Mouse (Mus musculus) kidney, adult 2 months (tissue): ENCODE measurements around the gene Alg14. TPM values are rescaled to one million over a fixed set of nuclear protein-coding genes. Genes with fewer than 3 reads are reported as not detected.

Experiments used
- DNase-seq: peaks from one replicate; pipeline ENCODE4 v3.0.0; 2021
- H3K27ac ChIP-seq: fragments of 200-500 bp; 2 replicates; pipeline ENCODE4 v1.5.1; 2012; ENCODE audit warnings: low read depth, low read length, control low read depth, inconsistent platforms; ENCODE audit not compliant: insufficient read depth
- H3K27me3 ChIP-seq: fragments of 200-500 bp; replicated peaks from 2 replicates; pipeline ENCODE4 v1.6.1; 2012; ENCODE audit warnings: mild to moderate bottlenecking, moderate library complexity, low read length, inconsistent platforms; ENCODE audit not compliant: control insufficient read depth, insufficient read depth
- H3K36me3 ChIP-seq: fragments of 200-500 bp; 2 replicates; pipeline ENCODE4 v1.6.1; 2012; ENCODE audit warnings: mild to moderate bottlenecking, moderate library complexity, low read length, inconsistent platforms; ENCODE audit not compliant: control insufficient read depth, insufficient read depth
- H3K4me1 ChIP-seq: fragments of 200-500 bp; 2 replicates; pipeline ENCODE4 v1.6.1; 2011; ENCODE audit warnings: low read length; ENCODE audit not compliant: control insufficient read depth, insufficient read depth
- H3K4me3 ChIP-seq: fragments of 200-500 bp; 2 replicates; pipeline ENCODE4 v1.5.1; 2011; ENCODE audit warnings: mild to moderate bottlenecking, low read depth, low read length, control low read depth; ENCODE audit not compliant: insufficient read depth
- CTCF ChIP-seq: fragments of 200-500 bp; conservative IDR thresholded peaks from 2 replicates; pipeline ENCODE4 v1.5.1; 2011; ENCODE audit warnings: low read depth, mild to moderate bottlenecking, control low read depth, low read length, moderate library complexity, mixed read lengths; ENCODE audit not compliant: insufficient read depth, insufficient read length
- POLR2A ChIP-seq: fragments of 200-500 bp; IDR thresholded peaks from one replicate; pipeline ENCODE4 v1.6.1; 2011; ENCODE audit warnings: low read depth, low read length, control low read depth
- WGBS: fragments of 180-500 bp; shearing (Covaris S2); methylation state at CpG from one replicate; pipeline ENCODE4 v1.1.7; 2018; 5-methylcytosine and 5-hydroxymethylcytosine counted together
- polyA plus RNA-seq: library from polyadenylated mRNA; depleted of rRNA; stranded (reverse); fragments of >200 nt; gene quantifications from 2 replicates; pipeline ENCODE4 v1.2.3, GENCODE M21; 2012

Gene Alg14
- polyA plus RNA-seq, 1 experiment: 22.9 TPM

DNA sequence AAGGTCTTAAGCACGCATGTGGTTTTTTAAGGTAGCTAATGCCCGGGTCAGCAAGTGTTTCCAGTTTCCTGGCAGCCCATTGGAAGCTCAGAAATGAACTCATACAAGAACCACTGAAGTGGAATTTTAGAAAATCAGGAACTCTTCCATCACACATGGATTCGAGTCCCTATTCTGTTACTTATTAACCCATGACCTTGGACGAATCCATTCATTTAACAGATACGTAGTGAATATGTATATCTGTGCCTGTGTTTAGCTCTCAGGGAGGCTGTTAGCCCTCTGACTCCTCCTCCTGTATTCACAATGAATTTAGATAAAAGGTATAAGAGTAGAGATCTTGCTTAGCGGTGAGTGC lies 54.0 kb downstream of the Alg14 start:
- TF ChIP-seq POLR2A (no peak), CTCF (no peak)
- H3K36me3 ChIP-seq: no peaks in the 10 kb centered on the region
- peak overlapping the region; percentile 3; the same call in 1 of the 2 replicates for H3K27ac ChIP-seq
- no peak overlapping the region for H3K4me3 ChIP-seq
- peaks cover 7% of the 10 kb centered on the region for H3K4me1 ChIP-seq
- peak; percentile 64 for DNase-seq
- H3K27me3 ChIP-seq: no peaks in the 10 kb centered on the region
- 39% methylated on average over 6 of the region's 6 CpGs for WGBS

DNA sequence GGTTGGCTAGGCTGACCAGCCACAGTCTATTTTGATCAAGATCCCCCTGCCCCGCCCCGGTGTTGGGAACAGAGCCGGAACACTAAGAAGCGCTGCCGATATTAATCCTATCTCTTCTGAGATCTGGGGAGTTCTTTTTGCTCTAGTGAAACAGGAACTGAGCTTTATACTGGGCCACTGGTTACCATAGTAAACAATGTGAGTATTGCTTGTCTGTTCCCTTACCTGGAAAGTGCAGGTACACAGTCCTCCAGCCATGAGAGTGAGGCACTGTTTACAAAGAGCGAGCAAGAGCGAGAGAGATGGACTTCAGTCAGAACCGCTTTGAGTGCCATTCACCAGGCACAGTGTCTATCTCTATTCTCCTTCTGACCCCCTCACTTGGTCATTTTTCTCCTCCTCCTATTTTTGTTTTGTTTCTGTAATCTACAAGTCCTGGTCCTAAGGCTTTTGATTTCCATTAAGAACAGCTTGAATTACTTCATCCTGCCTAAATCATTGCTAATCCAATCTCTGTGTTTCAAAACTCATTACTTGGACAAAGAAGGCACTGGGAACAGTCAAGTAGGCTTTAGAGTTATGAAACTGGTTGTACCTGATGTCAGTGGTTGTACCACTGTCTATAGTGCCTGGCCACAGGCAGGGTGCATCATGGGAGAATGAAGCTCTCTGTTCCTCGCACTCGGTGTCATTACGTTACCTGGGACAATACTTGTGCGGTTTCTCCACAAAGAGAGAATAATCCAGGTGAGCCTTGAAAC lies 55.1 kb downstream of the Alg14 start:
- TF ChIP-seq CTCF: 0 out of 2 replicates have a peak, but pooled peaks have one; percentile 2
- TF ChIP-seq POLR2A: no peak
- Histone ChIP-seq H3K4me3 (no peak overlapping the region), H3K27ac (no peak overlapping the region)

DNA sequence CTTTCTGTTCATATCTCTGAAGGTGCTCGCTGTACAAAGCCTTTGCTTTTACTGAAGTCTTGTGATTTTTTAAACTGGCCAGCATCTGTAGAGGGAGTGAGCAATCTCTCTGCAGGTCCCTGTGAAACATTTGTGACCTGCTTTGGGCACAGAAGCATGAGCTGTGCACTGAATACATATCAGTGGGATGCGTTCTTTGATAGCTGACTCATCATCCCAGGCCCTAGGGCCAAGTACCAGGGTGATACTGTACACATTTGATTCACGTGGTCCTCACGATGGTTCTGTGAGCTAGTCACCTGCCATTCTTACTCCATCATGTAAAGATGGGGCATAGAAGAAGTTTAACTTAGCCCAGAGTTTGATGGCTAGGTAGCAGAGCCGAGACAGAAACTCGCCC lies 57.2 kb downstream of the Alg14 start:
- Histone ChIP-seq H3K27me3 (no peaks in the 10 kb centered on the region), H3K4me1 (peaks cover 7% of the 10 kb centered on the region), H3K4me3 (no peak overlapping the region), H3K36me3 (no peaks in the 10 kb centered on the region), H3K27ac (no peak overlapping the region)
- TF ChIP-seq POLR2A (no peak), CTCF (no peak)
- DNase-seq: no peak
- whole genome bisulfite sequencing: 91% methylated on average over 6 of the region's 6 CpGs

More for the DNA sequence above, 55.1 kb downstream of the Alg14 start:
- Histone ChIP-seq H3K4me1 (peaks cover 7% of the 10 kb centered on the region), H3K27me3 (no peaks in the 10 kb centered on the region), H3K36me3 (no peaks in the 10 kb centered on the region)
- WGBS: 82% methylated on average over 12 of the region's 12 CpGs
- peak; percentile 25 for DNase-seq

DNA sequence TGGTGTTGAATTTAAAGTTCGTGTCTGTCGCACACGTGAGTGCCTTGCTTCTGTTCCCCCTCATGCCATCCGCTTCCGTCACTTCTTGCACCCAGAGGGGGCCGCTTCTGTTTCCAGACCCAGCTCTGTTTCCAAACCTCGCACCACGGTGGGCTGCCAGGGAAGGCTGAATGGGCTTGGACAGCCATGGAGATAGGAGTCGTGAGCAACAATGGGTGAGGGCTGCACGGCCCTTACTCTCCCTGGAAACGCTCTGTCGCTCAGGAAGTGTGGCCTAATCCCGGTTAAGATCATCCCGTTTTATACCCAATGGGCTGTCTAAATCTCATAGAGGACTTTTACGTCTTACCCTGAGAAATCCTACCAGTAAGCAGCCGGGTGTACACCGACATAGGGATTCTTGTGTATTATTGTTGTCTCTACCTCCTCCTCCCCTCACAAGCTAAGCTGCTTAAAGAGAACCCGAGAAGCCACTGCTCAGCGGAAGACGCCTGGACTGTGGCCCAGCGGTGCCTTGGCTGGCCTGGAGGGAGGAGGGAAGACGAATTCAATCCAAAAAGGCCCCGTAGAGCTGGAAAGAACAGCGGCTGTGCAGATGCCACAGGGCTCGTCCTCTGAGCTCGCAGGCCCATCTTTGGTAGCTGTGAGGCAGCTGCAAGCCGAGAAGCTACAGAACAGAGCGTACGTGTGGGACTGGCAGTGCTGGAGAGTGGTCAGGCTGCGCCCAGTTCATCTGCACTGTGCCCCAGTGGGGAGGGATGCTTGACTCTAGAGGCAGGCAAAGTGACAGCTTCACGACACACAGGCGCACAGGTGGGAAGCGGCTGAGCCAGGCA lies 58.0 kb downstream of the Alg14 start:
- Histone ChIP-seq H3K27ac (no peak overlapping the region), H3K4me1 (peaks cover 7% of the 10 kb centered on the region), H3K4me3 (no peak overlapping the region), H3K27me3 (no peaks in the 10 kb centered on the region), H3K36me3 (no peaks in the 10 kb centered on the region)
- DNase-seq: no peak
- TF ChIP-seq POLR2A (no peak), CTCF (no peak)
- WGBS: 76% methylated on average over 33 of the region's 33 CpGs

DNA sequence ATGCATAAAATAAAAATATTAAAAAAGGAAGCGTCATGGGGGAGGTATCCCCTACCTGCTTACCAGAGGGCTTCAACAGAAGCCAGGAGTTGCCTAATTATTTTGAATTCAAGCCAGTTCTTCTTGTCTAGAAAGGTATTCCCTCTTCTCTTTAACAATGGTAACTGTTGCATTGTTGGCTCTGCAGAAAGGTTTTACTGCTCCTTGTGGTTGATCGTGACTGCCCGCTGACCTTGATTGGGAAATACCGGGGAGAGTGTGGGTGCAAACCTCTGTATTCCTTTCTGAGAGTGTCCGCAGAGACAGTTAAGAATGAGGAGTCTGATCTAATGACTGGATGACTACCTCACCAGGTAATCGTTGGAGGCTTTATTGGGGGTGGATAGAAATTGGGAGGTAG lies 59.7 kb downstream of the Alg14 start:
- no peak for DNase-seq
- H3K27ac ChIP-seq: no peak overlapping the region
- H3K27me3 ChIP-seq: no peaks in the 10 kb centered on the region
- H3K4me1 ChIP-seq: no peaks in the 10 kb centered on the region
- 88% methylated on average over 6 of the region's 6 CpGs for WGBS
- H3K4me3 ChIP-seq: no peak overlapping the region
- TF ChIP-seq CTCF (no peak), POLR2A (no peak)
- H3K36me3 ChIP-seq: no peaks in the 10 kb centered on the region

DNA sequence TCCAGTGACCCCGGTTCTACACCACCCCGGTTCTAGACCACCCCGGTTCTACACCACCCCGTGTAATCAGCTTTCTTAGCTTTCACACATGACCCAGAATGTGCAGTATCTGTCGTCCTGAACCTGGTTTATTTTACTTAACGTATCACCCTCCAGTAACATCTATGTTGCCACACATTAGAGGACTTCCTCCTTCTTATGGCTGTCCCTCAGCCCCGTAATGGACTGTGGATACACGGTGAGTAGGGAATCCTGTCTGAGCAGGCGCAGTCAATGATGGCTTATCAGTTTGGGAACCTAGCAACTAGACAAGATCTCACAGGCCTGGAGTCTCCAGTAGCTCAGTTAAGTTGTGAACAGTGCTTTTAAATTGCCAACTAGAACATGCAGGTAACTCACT lies 62.7 kb downstream of the Alg14 start:
- no peak overlapping the region for H3K4me3 ChIP-seq
- TF ChIP-seq POLR2A (no peak), CTCF (no peak)
- no peak overlapping the region for H3K27ac ChIP-seq
- 84% methylated on average over 9 of the region's 9 CpGs for WGBS
- H3K4me1 ChIP-seq: no peaks in the 10 kb centered on the region
- no peak for DNase-seq
- H3K36me3 ChIP-seq: no peaks in the 10 kb centered on the region
- H3K27me3 ChIP-seq: no peaks in the 10 kb centered on the region

DNA sequence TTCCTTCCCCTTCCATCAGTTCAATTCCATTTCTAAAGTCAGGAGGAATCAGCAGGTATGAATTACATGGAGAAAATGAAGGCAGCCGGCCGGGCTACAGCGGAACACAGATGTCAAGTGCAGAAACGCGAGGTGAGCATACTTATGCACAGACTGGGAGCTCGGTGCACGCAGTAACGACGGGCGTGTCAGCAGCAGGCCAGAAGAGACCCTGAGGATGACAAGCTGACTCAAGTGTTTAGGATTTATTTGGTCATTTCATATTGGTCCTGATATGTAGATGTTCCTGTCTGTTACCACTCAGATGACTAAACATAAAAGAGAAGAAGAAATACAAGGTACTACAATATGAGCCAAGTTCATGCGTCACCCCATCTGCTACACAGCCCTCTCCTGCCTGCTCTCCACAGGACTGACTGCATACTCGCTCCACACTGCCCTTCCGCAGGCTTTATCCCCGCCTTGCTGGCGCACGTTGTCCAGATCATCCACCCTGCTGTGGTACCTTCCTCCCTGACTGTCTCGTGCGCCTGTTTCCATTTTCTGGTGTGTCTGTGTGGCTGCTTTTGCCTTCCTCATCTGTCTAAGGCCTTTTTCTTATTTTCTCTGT lies 63.4 kb downstream of the Alg14 start:
- Histone ChIP-seq H3K4me3 (no peak overlapping the region), H3K27ac (no peak overlapping the region), H3K27me3 (no peaks in the 10 kb centered on the region), H3K4me1 (no peaks in the 10 kb centered on the region), H3K36me3 (no peaks in the 10 kb centered on the region)
- DNase-seq: no peak
- WGBS: 94% methylated on average over 18 of the region's 18 CpGs
- TF ChIP-seq CTCF (no peak), POLR2A (no peak)
